Mouse (Mus musculus): ENCODE measurements around the gene Acap2. TPM values are rescaled to one million over a fixed set of nuclear protein-coding genes. Genes with fewer than 3 reads are reported as not detected.

Acap2 gene
- polyA plus RNA-seq, 1 experiment from 2014 or later, result 17.7 TPM

- H3K4me3 ChIP-seq (replicated peaks), result no peak overlapping the region
- no peak overlapping the region for H3K4me2 ChIP-seq
- H3K27ac ChIP-seq, result no peak overlapping the region
- no peaks in the 10 kb centered on the region for H3K27me3 ChIP-seq (replicated peaks)
- H3K9ac ChIP-seq, result no peak overlapping the region
- 74% methylated on average over 3 of the region's 3 CpGs for WGBS
- H3K4me1 ChIP-seq, result 0 out of 2 replicates have a peak, but pooled peaks cover 4% of the 10 kb centered on the region
- no peaks in the 10 kb centered on the region for H3K9me3 ChIP-seq
- ATAC-seq (ENCODE audit: insufficient read depth, low FRiP score, low read depth), result no peak
- H3K36me3 ChIP-seq, result no peaks in the 10 kb centered on the region
Measured at GRCm38 (mm10) chr16:31074324-31074908, 126.6 kb downstream of the Acap2 start.

- no peak overlapping the region for H3K27ac ChIP-seq
- H3K36me3 ChIP-seq, result no peaks in the 10 kb centered on the region
- H3K9me3 ChIP-seq, result no peaks in the 10 kb centered on the region
- ATAC-seq (ENCODE audit: insufficient read depth, low FRiP score, low read depth), result no peak
- H3K4me3 ChIP-seq (replicated peaks), result no peak overlapping the region
- no peaks in the 10 kb centered on the region for H3K27me3 ChIP-seq (replicated peaks)
- H3K4me1 ChIP-seq, result peaks cover 8% of the 10 kb centered on the region; the same call in 1 of the 2 replicates
- no peak overlapping the region for H3K4me2 ChIP-seq
- 89% methylated on average over 6 of the region's 6 CpGs for WGBS
- H3K9ac ChIP-seq, result no peak overlapping the region
Measured at GRCm38 (mm10) chr16:31071731-31072130, 129.3 kb downstream of the Acap2 start.

- no peak overlapping the region for H3K27ac ChIP-seq
- H3K9ac ChIP-seq, result no peak overlapping the region
- 12% methylated on average over 21 of the region's 21 CpGs for WGBS
- H3K4me3 ChIP-seq (replicated peaks), result peak overlapping the region; percentile 15; the same call in 1 of the 2 replicates
- ATAC-seq (ENCODE audit: insufficient read depth, low FRiP score, low read depth), result peak; percentile 72; the same call in 1 of the 2 replicates
- H3K27me3 ChIP-seq (replicated peaks), result no peaks in the 10 kb centered on the region
- H3K4me2 ChIP-seq, result peak overlapping the region; percentile 43
- H3K9me3 ChIP-seq, result no peaks in the 10 kb centered on the region
- no peaks in the 10 kb centered on the region for H3K36me3 ChIP-seq
- peaks cover 11% of the 10 kb centered on the region; the same call in 1 of the 2 replicates for H3K4me1 ChIP-seq
Measured at GRCm38 (mm10) chr16:31070358-31071133, 130.5 kb downstream of the Acap2 start.

- H3K36me3 ChIP-seq, result no peaks in the 10 kb centered on the region
- H3K4me2 ChIP-seq, result no peak overlapping the region
- H3K4me1 ChIP-seq, result peaks cover 11% of the 10 kb centered on the region; the same call in 1 of the 2 replicates
- H3K4me3 ChIP-seq (replicated peaks), result no peak overlapping the region
- no peak overlapping the region for H3K9ac ChIP-seq
- H3K27ac ChIP-seq, result no peak overlapping the region
- ATAC-seq (ENCODE audit: insufficient read depth, low FRiP score, low read depth), result no peak
- H3K27me3 ChIP-seq (replicated peaks), result no peaks in the 10 kb centered on the region
- 87% methylated on average over 14 of the region's 14 CpGs for WGBS
- H3K9me3 ChIP-seq, result no peaks in the 10 kb centered on the region
Measured at GRCm38 (mm10) chr16:31069211-31070166, 131.6 kb downstream of the Acap2 start.

- Histone ChIP-seq H3K9ac (no peak overlapping the region), H3K4me1 (peaks cover 11% of the 10 kb centered on the region; the same call in 1 of the 2 replicates), H3K9me3 (no peaks in the 10 kb centered on the region), H3K4me3 (replicated peaks) (no peak overlapping the region), H3K36me3 (no peaks in the 10 kb centered on the region), H3K4me2 (no peak overlapping the region), H3K27ac (no peak overlapping the region), H3K27me3 (replicated peaks) (no peaks in the 10 kb centered on the region)
- ATAC-seq (ENCODE audit: insufficient read depth, low FRiP score, low read depth), result no peak
- WGBS, result 77% methylated on average over 7 of the region's 7 CpGs
Measured at GRCm38 (mm10) chr16:31068280-31068679, 132.8 kb downstream of the Acap2 start.

GRCm38 (mm10) chr16:31066344-31067098, 134.5 kb downstream of the Acap2 start:
- Histone ChIP-seq H3K27ac (peak overlapping the region; percentile 48), H3K4me3 (replicated peaks) (no peak overlapping the region), H3K4me1 (peaks cover 16% of the 10 kb centered on the region; the same call in 1 of the 2 replicates), H3K9ac (no peak overlapping the region), H3K27me3 (replicated peaks) (no peaks in the 10 kb centered on the region), H3K9me3 (no peaks in the 10 kb centered on the region), H3K4me2 (no peak overlapping the region), H3K36me3 (no peaks in the 10 kb centered on the region)
- 45% methylated on average over 15 of the region's 15 CpGs for WGBS
- ATAC-seq (ENCODE audit: insufficient read depth, low FRiP score, low read depth), result no peak

GRCm38 (mm10) chr16:31064782-31065181, 136.3 kb downstream of the Acap2 start:
- H3K4me3 ChIP-seq (replicated peaks), result no peak overlapping the region
- no peak overlapping the region for H3K27ac ChIP-seq
- no peak overlapping the region for H3K4me2 ChIP-seq
- H3K9ac ChIP-seq, result no peak overlapping the region
- H3K27me3 ChIP-seq (replicated peaks), result no peaks in the 10 kb centered on the region
- H3K4me1 ChIP-seq, result peaks cover 12% of the 10 kb centered on the region; the same call in 1 of the 2 replicates
- WGBS, result 82% methylated on average over 6 of the region's 6 CpGs
- no peaks in the 10 kb centered on the region for H3K9me3 ChIP-seq
- no peaks in the 10 kb centered on the region for H3K36me3 ChIP-seq
- no peak for ATAC-seq (ENCODE audit: insufficient read depth, low FRiP score, low read depth)

GRCm38 (mm10) chr16:31062918-31063317, 138.1 kb downstream of the Acap2 start:
- ATAC-seq (ENCODE audit: insufficient read depth, low FRiP score, low read depth), result 0 out of 2 replicates have a peak, but pooled peaks have one; percentile 36
- Histone ChIP-seq H3K9me3 (no peaks in the 10 kb centered on the region), H3K4me3 (replicated peaks) (no peak overlapping the region), H3K27me3 (replicated peaks) (no peaks in the 10 kb centered on the region), H3K27ac (no peak overlapping the region), H3K4me1 (peaks cover 12% of the 10 kb centered on the region; the same call in 1 of the 2 replicates), H3K4me2 (no peak overlapping the region), H3K9ac (no peak overlapping the region), H3K36me3 (no peaks in the 10 kb centered on the region)
- 57% methylated on average over 3 of the region's 3 CpGs for whole genome bisulfite sequencing

GRCm38 (mm10) chr16:31061246-31061880, 139.7 kb downstream of the Acap2 start:
- Histone ChIP-seq H3K9me3 (no peaks in the 10 kb centered on the region), H3K4me2 (no peak overlapping the region), H3K9ac (no peak overlapping the region), H3K27me3 (replicated peaks) (no peaks in the 10 kb centered on the region), H3K4me1 (peaks cover 5% of the 10 kb centered on the region; the same call in 1 of the 2 replicates), H3K4me3 (replicated peaks) (no peak overlapping the region), H3K36me3 (no peaks in the 10 kb centered on the region), H3K27ac (no peak overlapping the region)
- no peak for ATAC-seq (ENCODE audit: insufficient read depth, low FRiP score, low read depth)
- WGBS, result 78% methylated on average over 11 of the region's 11 CpGs

- Histone ChIP-seq H3K27ac (no peak overlapping the region), H3K27me3 (replicated peaks) (no peaks in the 10 kb centered on the region), H3K4me2 (no peak overlapping the region), H3K9ac (no peak overlapping the region), H3K36me3 (no peaks in the 10 kb centered on the region), H3K4me3 (replicated peaks) (no peak overlapping the region), H3K9me3 (no peaks in the 10 kb centered on the region), H3K4me1 (peaks cover 5% of the 10 kb centered on the region; the same call in 1 of the 2 replicates)
- ATAC-seq (ENCODE audit: insufficient read depth, low FRiP score, low read depth), result no peak
- 92% methylated on average over 13 of the region's 13 CpGs for WGBS
Measured at GRCm38 (mm10) chr16:31060714-31061113, 140.3 kb downstream of the Acap2 start.
